Mouse (Mus musculus) C2C12 (cell line): ENCODE measurements around the gene Sigmar1. TPM values are rescaled to one million over a fixed set of nuclear protein-coding genes. Genes with fewer than 3 reads are reported as not detected.
A peak's percentile ranks its signal among the peaks of the same experiment; 100 is the strongest.
"Not testable (repeated sequence)": the region's sequence is repeated elsewhere in the genome, so short reads cannot be mapped to it uniquely, and the experiment has no call there.

Experiments
- H3K27me3 ChIP-seq: one replicate; pipeline ENCODE4 v1.6.1; 2011; ENCODE audit not compliant: control insufficient read depth, insufficient read depth, insufficient read length
- H3K36me3 ChIP-seq: one replicate; pipeline ENCODE4 v1.6.1; 2011; ENCODE audit not compliant: control insufficient read depth, insufficient read depth
- H3K4me3 ChIP-seq: one replicate; pipeline ENCODE4 v1.5.1; 2011; ENCODE audit warnings: mild to moderate bottlenecking, control low read depth; ENCODE audit not compliant: poor library complexity, insufficient read depth, severe bottlenecking
- H3K79me2 ChIP-seq: one replicate; pipeline ENCODE4 v1.6.1; 2011; ENCODE audit not compliant: control insufficient read depth, insufficient read depth
- H3K79me3 ChIP-seq: one replicate; pipeline ENCODE4 v1.6.1; 2011; ENCODE audit warnings: low read depth, control low read depth
- H3ac ChIP-seq: one replicate; pipeline ENCODE3; 2011; ENCODE audit warnings: low read depth; ENCODE audit not compliant: control insufficient read depth, insufficient read length
- CEBPB ChIP-seq: IDR thresholded peaks from one replicate; pipeline ENCODE4 v1.6.1; 2011; ENCODE audit warnings: low read depth, mild to moderate bottlenecking, control low read depth, moderate library complexity
- CTCF ChIP-seq: IDR thresholded peaks from one replicate; pipeline ENCODE4 v1.5.1; 2011; ENCODE audit not compliant: control insufficient read depth, insufficient read depth, insufficient read length
- MAX ChIP-seq: IDR thresholded peaks from one replicate; pipeline ENCODE4 v1.6.1; 2011; ENCODE audit warnings: mild to moderate bottlenecking, control low read depth
- USF1 ChIP-seq: IDR thresholded peaks from one replicate; pipeline ENCODE4 v1.6.1; 2011; ENCODE audit warnings: low read depth, mild to moderate bottlenecking, control low read depth, moderate library complexity
- long read RNA-seq, 2 experiments: library from polyadenylated mRNA; unstranded; transcript quantifications; one replicate each; pipeline ENCODE4 v2.0.0; 2019 to 2020
- polyA plus RNA-seq: library from polyadenylated mRNA; unstranded; fragments of >200 nt; fragmentation: generic; extraction: Trizol; gene quantifications from one replicate; pipeline ENCODE4 v1.2.1, GENCODE M21; 2012; ENCODE audit warnings: missing spikeins

The Sigmar1 gene
- 113 TPM for polyA plus RNA-seq
- long read RNA-seq, experiment 1, transcript Sigmar1-201 (4 exons, 1,640 nt): major isoform, 84 of 101 reads
- long read RNA-seq, experiment 1, partial matches to known transcripts: 2 of 101 reads
- long read RNA-seq, experiment 1, other reads (novel, unspliced or antisense): 15 of 101 reads
- long read RNA-seq, experiment 2, transcript Sigmar1-201 (4 exons, 1,640 nt): major isoform, 320 of 356 reads
- long read RNA-seq, experiment 2, partial matches to known transcripts: 5 of 356 reads
- long read RNA-seq, experiment 2, other reads (novel, unspliced or antisense): 24 of 356 reads

DNA sequence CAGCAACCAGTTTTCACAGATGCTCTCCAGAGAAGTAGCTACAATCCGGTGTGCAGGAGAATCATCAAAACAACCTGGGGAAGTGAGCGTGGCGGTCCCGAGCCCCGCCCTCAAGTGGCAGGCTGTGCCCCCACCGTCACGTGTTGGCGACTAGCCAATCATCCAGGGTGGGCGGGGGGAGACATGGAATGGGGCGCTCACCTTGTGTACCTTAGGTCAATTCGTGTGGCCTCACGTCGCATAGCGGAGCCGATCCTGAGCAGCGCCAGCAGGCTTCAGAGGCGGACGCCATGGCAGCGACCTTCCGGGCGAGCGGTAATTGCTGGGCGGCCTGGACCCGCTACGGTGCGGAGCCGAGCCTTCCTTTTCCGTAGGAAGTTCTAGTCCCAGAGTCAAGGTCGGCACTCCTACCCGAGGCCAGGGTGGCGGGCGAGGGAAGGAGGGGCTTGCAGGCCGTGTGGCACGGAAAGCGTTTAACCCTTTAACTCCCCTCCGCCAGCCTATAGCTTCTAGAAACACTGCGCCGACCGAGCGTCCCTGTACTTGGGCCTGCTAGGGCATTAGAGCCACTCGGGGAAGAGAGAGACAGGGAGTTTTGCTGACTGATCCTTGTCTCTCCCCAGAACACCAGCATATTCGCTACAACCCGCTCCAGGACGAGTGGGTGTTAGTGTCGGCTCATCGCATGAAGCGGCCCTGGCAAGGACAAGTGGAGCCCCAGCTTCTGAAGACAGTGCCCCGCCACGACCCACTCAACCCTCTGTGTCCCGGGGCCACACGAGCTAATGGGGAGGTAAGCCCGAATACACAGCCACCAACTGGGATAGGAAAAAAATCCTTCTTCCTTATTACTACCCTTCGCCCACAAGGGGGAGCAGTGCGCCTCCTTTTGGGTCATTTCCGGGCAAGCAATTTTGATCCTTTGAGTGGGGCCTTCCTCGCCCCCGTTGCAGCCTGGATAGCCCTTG is at the start of gene Sigmar1:
TSS of gene Sigmar1 (minus strand) at position 820 of the 968 bp plus-strand sequence.
- TF ChIP-seq CEBPB (no peak), MAX (no peak), USF1 (peak; percentile 74), CTCF (peak; percentile 21)
- no peaks in the 10 kb centered on the region for H3K27me3 ChIP-seq
- no peaks in the 10 kb centered on the region for H3K36me3 ChIP-seq
- H3ac ChIP-seq: peak within 1 kb of the TSS; percentile 18
- no peaks in the 10 kb centered on the region for H3K79me3 ChIP-seq
- peak within 1 kb of the TSS; percentile 28 for H3K4me3 ChIP-seq
- H3K79me2 ChIP-seq: no peaks in the 10 kb centered on the region

DNA sequence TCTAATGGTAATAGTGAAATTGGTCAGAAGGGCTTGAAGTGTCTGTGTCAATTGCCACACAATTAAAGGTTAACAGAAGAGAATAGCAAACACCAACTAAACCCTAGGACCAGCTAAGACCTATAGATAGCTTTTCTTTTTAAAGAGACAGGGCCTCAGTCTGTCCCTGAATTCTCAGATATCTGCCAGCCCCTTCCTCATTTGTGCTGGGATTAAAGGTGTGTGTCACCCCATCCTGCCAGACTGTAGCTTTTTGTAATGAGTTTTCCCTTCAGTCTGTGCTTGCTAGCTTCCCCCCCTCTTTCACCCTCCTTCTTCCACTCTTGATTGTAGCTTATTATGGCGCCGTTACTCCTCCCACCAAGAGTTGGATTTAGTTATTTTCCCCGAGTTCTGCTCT is 27.2 kb upstream of the Sigmar1 start:
- H3K36me3 ChIP-seq, H3ac ChIP-seq: not testable (repeated sequence)

DNA sequence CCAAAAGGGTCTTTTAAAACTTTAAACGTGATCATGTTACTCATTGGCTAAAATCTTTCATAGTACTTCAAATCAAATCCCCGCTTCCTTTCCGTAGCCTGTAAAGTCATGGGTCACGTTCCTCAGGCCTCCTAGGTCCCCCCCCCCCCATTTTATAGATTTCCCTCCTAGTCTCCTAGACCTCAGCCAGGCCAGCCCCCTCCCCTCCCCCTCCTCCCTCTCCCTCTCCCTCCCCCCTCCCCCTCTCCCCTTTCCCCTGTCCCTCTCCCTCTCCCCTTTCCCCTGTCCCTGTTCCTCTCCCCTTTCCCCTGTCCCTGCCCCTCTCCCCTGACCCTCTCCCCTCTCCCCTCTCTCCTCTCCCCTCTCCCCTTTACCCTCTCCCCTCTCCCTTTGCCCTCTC is 26.8 kb upstream of the Sigmar1 start:
- H3K36me3 ChIP-seq, H3K79me3 ChIP-seq, H3K4me3 ChIP-seq, H3ac ChIP-seq, H3K27me3 ChIP-seq, H3K79me2 ChIP-seq: not testable (repeated sequence)

More for the DNA sequence above, 27.2 kb upstream of the Sigmar1 start:
- H3K4me3 ChIP-seq, H3K79me2 ChIP-seq, H3K27me3 ChIP-seq, H3K79me3 ChIP-seq: not testable (repeated sequence)

DNA sequence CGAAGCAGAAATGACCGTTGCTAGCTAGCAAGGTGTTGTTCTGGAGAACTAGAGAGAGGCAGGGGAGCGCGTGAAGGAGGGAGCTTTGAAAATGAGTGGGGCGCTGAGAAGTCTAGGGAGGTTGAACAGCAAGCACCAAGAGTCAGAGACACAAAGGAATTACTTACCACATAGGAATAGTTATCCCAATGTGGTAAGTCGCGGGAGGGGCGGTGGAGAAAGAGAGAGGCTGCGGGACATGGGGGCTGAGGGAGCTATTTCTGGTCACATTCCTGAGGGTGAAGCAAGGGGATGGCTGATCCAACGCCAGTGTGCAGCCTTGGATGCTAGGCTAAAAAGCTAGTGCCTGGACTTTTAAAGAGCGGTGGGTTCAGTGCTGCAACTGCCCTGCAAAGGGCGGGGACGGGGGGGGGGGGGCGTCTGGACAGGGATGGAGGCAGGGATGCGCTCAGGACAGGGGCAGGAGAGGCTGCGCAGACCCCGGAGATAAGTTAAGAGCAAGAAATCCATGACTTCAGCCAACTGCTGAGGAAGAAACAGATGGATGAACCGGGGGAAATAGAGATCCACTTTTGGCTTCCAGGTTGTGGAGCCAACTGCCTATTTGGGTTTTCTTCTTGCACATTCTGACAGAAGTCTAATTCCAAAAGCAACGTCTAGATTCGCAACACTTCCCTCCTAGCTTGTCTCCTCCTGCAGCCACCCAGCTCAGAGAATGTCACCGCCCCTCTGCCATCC is 26.0 kb upstream of the Sigmar1 start:
- not testable (repeated sequence) for H3K27me3 ChIP-seq, H3K36me3 ChIP-seq, H3K79me3 ChIP-seq, H3K79me2 ChIP-seq, H3K4me3 ChIP-seq, H3ac ChIP-seq

DNA sequence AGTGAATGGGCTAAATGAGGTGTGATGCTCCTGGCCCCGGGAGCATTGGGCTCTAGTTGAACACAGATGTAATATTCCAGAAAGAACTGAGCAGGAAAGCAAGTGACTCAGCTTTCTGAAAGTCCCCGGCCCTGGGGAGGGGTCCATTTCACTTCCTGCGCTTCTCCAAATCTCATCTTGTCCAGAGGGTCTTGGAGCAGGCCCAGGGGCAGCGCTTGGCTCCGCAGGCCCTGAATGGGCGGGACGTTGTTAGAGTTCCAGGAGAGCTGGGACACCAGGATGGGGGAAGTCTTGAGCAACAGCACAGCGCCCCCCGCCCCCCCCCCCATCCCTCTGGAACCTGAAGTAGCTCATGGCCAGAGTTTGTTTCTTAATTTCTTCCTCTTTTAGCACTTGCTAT is 25.3 kb upstream of the Sigmar1 start:
- not testable (repeated sequence) for H3ac ChIP-seq, H3K36me3 ChIP-seq, H3K79me2 ChIP-seq, H3K79me3 ChIP-seq, H3K4me3 ChIP-seq, H3K27me3 ChIP-seq

DNA sequence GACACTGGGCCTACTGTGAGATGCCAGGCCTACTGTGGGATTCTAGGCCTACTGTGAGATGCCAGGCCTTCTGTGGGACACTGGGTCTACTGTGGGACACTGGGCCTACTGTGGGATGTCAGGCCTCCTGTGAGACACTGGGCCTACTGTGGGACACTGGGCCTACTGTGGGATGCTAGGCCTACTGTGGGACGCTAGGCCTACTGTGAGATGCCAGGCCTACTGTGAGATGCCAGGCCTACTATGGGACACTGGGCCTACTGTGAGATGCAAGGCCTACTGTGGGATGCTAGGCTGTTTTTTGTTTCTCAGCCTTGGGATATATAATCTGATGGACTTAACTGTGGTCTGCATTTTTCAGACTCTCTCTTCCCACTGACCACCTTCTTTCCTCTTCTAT is 19.9 kb upstream of the Sigmar1 start:
- H3ac ChIP-seq, H3K79me3 ChIP-seq, H3K36me3 ChIP-seq, H3K27me3 ChIP-seq, H3K4me3 ChIP-seq, H3K79me2 ChIP-seq: not testable (repeated sequence)

DNA sequence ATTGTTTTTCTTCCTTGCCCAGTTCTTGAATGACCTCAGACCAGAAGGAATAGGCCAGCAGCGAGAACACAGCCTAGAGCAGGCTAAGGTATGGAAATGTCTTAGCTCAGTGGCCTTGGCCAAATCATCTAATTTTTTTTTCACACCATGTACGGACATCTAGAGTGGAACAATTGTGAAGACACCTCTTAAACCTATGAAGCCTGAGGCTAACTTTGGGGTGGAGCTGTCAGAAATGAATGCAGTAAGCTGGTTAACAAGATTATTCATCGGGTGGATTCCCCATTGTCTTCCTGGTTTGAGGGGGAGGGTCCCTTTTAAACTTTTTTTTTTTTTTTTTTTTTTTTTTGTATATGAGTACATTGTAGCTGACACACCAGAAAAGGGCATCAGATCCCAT is 18.5 kb upstream of the Sigmar1 start:
- H3K27me3 ChIP-seq, H3K4me3 ChIP-seq, H3K79me2 ChIP-seq, H3ac ChIP-seq, H3K79me3 ChIP-seq, H3K36me3 ChIP-seq: not testable (repeated sequence)

DNA sequence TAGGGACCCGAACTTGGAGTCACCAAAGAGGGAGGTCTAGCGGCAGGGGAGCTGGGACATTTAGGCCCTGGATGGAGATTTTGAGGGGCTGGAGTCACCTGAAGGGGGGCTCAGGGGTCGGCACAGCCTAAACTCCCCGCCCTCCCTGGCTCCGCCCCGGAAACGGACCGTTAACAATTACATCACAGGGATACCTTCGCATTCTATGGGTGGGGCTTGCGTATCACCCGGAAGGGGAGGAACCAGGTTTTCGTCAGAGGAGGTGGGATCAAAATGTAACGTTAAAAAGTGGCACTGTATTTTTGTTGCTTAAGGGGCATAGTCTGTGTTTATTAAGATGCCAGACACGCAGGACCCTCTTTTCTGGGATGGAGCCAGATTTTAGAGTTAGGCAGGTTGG is 18.0 kb upstream of the Sigmar1 start, which contains the start of gene Ccl27a:
TSS of gene Ccl27a (minus strand) at position 246 of the 400 bp plus-strand sequence.
- not testable (repeated sequence) for H3K79me3 ChIP-seq, H3K36me3 ChIP-seq, H3K79me2 ChIP-seq, H3K27me3 ChIP-seq, H3K4me3 ChIP-seq, H3ac ChIP-seq

DNA sequence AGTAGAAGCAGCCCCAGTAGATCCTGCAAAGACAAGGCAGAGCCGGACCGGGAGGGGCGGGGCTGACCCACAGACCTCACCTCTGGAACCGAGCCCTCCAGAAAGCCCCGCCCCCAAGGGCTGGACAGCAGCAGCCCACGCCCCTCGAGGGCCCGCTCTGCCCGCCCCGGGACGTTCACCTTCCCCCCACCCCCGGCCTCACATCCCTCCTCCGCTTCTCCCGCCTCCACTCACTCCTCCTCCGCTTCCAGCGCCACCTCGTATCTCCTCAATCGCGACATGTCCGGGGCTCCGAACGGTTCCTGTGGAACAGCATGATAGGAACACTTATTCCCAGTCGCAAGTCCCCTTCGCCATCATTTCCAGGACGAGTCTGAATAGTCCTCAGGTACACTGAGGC is 17.5 kb upstream of the Sigmar1 start:
- not testable (repeated sequence) for H3ac ChIP-seq, H3K79me3 ChIP-seq, H3K4me3 ChIP-seq, H3K79me2 ChIP-seq, H3K27me3 ChIP-seq, H3K36me3 ChIP-seq

DNA sequence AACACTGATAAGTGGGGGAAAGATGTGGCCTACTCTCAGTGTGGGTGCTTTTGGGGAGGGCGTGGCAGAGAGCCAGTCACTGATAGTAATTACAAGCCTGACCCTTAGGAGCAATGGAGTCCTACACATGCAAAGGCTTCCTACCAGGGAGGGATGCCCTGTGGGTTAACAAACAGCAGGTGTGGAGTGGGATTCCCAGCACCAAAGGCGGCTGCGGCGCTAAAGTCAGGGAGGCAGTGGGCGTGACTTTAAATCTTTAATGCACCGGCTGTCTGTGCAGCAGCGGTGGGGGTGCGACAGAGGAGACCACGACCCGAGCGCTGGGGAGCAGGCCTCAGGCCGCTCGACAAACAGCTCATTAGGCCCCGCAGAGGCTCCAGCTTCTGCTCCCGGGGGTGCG is 17.0 kb upstream of the Sigmar1 start:
- not testable (repeated sequence) for H3K79me3 ChIP-seq, H3K79me2 ChIP-seq, H3ac ChIP-seq, H3K36me3 ChIP-seq, H3K4me3 ChIP-seq, H3K27me3 ChIP-seq
